Mouse (Mus musculus) gastrocnemius, adult 2 months (tissue): Measurements from ENCODE around the gene Gm10135. TPM values are rescaled to one million over a fixed set of nuclear protein-coding genes. Genes with fewer than 3 reads are reported as not detected.
"Not testable (repeated sequence)": the region's sequence is repeated elsewhere in the genome, so short reads cannot be mapped to it uniquely, and the experiment has no call there.

Experiments used
- DNase-seq: peaks from one replicate; pipeline ENCODE4 v3.0.0; 2022
- H3K27ac ChIP-seq: fragments of 200-600 bp; 2 replicates; pipeline ENCODE4 v1.8.1; 2022; ENCODE audit warnings: mild to moderate bottlenecking
- H3K4me3 ChIP-seq: fragments of 200-600 bp; 2 replicates; pipeline ENCODE4 v1.8.1; 2022; ENCODE audit warnings: mild to moderate bottlenecking, moderate library complexity
- CTCF ChIP-seq: fragments of 200-600 bp; IDR thresholded peaks from 2 replicates; pipeline ENCODE4 v1.8.1; 2022; ENCODE audit warnings: antibody characterized with exemption, mild to moderate bottlenecking, moderate library complexity
- intact Hi-C: fragments of 180-260 bp; cut with DNase I; formaldehyde crosslinking; loops from one replicate; pipeline ENCODE4 v1.15.1; 2025
- long read RNA-seq, 2 experiments: library from polyadenylated mRNA; stranded (forward); transcript quantifications; one replicate each; pipeline ENCODE4 v2.0.0; 2021
- total RNA-seq, 2 experiments: library from RNA; stranded (reverse); gene quantifications; 2 replicates each; pipeline ENCODE4 v1.2.3; 2021

Gene Gm10135
- not detected for total RNA-seq
- long read RNA-seq, experiment 1 = 0 reads
- long read RNA-seq, experiment 2 = 0 reads

GRCm38 (mm10) chr5:72974602-72975001, at the start of gene Gm10135:
Gm10135 (minus strand) TSS chr5:72974702.
- TF ChIP-seq CTCF = no peak
- Histone ChIP-seq H3K27ac (no peak within 1 kb of the TSS), H3K4me3 (no peak within 1 kb of the TSS)
- DNase-seq = no peak
- intact Hi-C loops = no loop called here

GRCm38 (mm10) chr5:73023801-73024200, 49.3 kb upstream of the Gm10135 start:
- DNase-seq = no peak
- Histone ChIP-seq H3K4me3 (no peak overlapping the region), H3K27ac (no peak overlapping the region)
- intact Hi-C loops = no loop called here
- TF ChIP-seq CTCF = no peak

GRCm38 (mm10) chr5:73014745-73015144, 40.2 kb upstream of the Gm10135 start:
- no peak for DNase-seq
- Histone ChIP-seq H3K4me3 (no peak overlapping the region), H3K27ac (no peak overlapping the region)
- intact Hi-C loops = no loop called here
- TF ChIP-seq CTCF = no peak

- H3K4me3 ChIP-seq = peak overlapping the region; percentile 62
- intact Hi-C loops, H3K27ac ChIP-seq, DNase-seq: not testable (repeated sequence)
These were observed 39.2 kb upstream of the Gm10135 start for GRCm38 (mm10) chr5:73013611-73014287.

- DNase-seq, H3K27ac ChIP-seq, intact Hi-C loops: not testable (repeated sequence)
- peak overlapping the region; percentile 62 for H3K4me3 ChIP-seq
These were observed 38.5 kb upstream of the Gm10135 start for GRCm38 (mm10) chr5:73012884-73013610.

GRCm38 (mm10) chr5:73011806-73012205, 37.3 kb upstream of the Gm10135 start:
- H3K4me3 ChIP-seq, H3K27ac ChIP-seq, intact Hi-C loops, DNase-seq: not testable (repeated sequence)

GRCm38 (mm10) chr5:73008230-73008629, 33.7 kb upstream of the Gm10135 start:
- not testable (repeated sequence) for H3K4me3 ChIP-seq, H3K27ac ChIP-seq
- peak; percentile 23 for DNase-seq
- peak; percentile 54 for TF ChIP-seq CTCF
- intact Hi-C loops = loop anchor here (5.0 kb wide), 1 partner anchor 426 kb away; the partner anchor contains the start of gene Zar1

- Histone ChIP-seq H3K27ac (no peak overlapping the region), H3K4me3 (peak overlapping the region; percentile 67)
- DNase-seq = no peak
- TF ChIP-seq CTCF = no peak
- intact Hi-C loops = loop anchor here (5.0 kb wide), 1 partner anchor 425 kb away; the partner anchor contains the start of gene Zar1
These were observed 33.1 kb upstream of the Gm10135 start for GRCm38 (mm10) chr5:73007582-73007959.

GRCm38 (mm10) chr5:73006784-73007581, 32.5 kb upstream of the Gm10135 start, which contains the start of gene Slc10a4:
Slc10a4 (plus strand) TSS chr5:73006883.
- DNase-seq = peak; percentile 47
- H3K4me3 ChIP-seq = peak within 1 kb of the TSS; percentile 67
- intact Hi-C loops = loop anchor here (5.0 kb wide), 1 partner anchor 425 kb away; the partner anchor contains the start of gene Zar1

GRCm38 (mm10) chr5:73004046-73004445, 29.5 kb upstream of the Gm10135 start:
- DNase-seq = no peak
- no peak for TF ChIP-seq CTCF
- H3K4me3 ChIP-seq = no peak overlapping the region
- H3K27ac ChIP-seq = no peak overlapping the region
- intact Hi-C loops = no loop called here

More at GRCm38 (mm10) chr5:73006784-73007581, 32.5 kb upstream of the Gm10135 start, which contains the start of gene Slc10a4:
- TF ChIP-seq CTCF = no peak
- no peak within 1 kb of the TSS for H3K27ac ChIP-seq

GRCm38 (mm10) chr5:72998546-72998945, 24.0 kb upstream of the Gm10135 start:
- H3K4me3 ChIP-seq, H3K27ac ChIP-seq, intact Hi-C loops, DNase-seq: not testable (repeated sequence)

- Histone ChIP-seq H3K4me3 (no peak overlapping the region), H3K27ac (no peak overlapping the region)
- DNase-seq = no peak
- TF ChIP-seq CTCF = no peak
- intact Hi-C loops = no loop called here
These were observed 20.9 kb upstream of the Gm10135 start for GRCm38 (mm10) chr5:72995379-72995778.
